Mouse (Mus musculus): ENCODE results near the gene Hist1h2bb. TPM values are rescaled to one million over a fixed set of nuclear protein-coding genes. Genes with fewer than 3 reads are reported as not detected.
A peak's percentile ranks its signal among the peaks of the same experiment; 100 is the strongest.
"Not testable (repeated sequence)": the region's sequence is repeated elsewhere in the genome, so short reads cannot be mapped to it uniquely, and the experiment has no call there.

The Hist1h2bb gene
- total and polyA plus RNA-seq, 3 experiments: 4.2 to 17.1 (median 17.1) TPM

GRCm38 (mm10) chr13:23764324-23765171 lies 18.0 kb downstream of the Hist1h2bb start:
- no peak for DNase-seq

- no peak for DNase-seq
Measured at GRCm38 (mm10) chr13:23765172-23765513, 18.6 kb downstream of the Hist1h2bb start.

- DNase-seq: peak; percentile 39
Measured at GRCm38 (mm10) chr13:23766772-23767171, 20.2 kb downstream of the Hist1h2bb start.

- DNase-seq: no peak
Measured at GRCm38 (mm10) chr13:23768834-23769397, 22.4 kb downstream of the Hist1h2bb start.

- DNase-seq: not testable (repeated sequence)
Measured at GRCm38 (mm10) chr13:23769613-23770012, 23.1 kb downstream of the Hist1h2bb start, which contains the start of gene Trim38. TSS of gene Trim38 (plus strand) at chr13:23769913.

GRCm38 (mm10) chr13:23772561-23773313 lies 26.2 kb downstream of the Hist1h2bb start:
- DNase-seq: peak; percentile 52

GRCm38 (mm10) chr13:23778339-23778738 lies 31.8 kb downstream of the Hist1h2bb start:
- DNase-seq: no peak

- no peak for DNase-seq
Measured at GRCm38 (mm10) chr13:23779025-23779424, 32.5 kb downstream of the Hist1h2bb start.

- DNase-seq: peak; percentile 41
Measured at GRCm38 (mm10) chr13:23792520-23792919, 46.0 kb downstream of the Hist1h2bb start.

Small RNA genes within 50 kb of the gene (microRNA-seq; reads per million reads assigned to microRNA genes)
- gene Gm44314: 0 reads per million in 2 experiments
- 0 reads per million in 2 experiments for gene Gm44484

Other genes with a start within 250 kb of the Hist1h2bb start
Only the 30 nearest of the 37 such genes appear.
- 1 to 10 TPM; 2.4 to 3.4 TPM for gene Hist1h1d, start 193.5 kb upstream of the Hist1h2bb start, total RNA-seq (2021)
- gene Hist1h1d, start 193.5 kb upstream of the Hist1h2bb start, polyA plus RNA-seq (2012; rRNA removed): not detected in 2 replicates
- 10 to 100 TPM; 41.4 to 51.2 TPM for gene Hist1h3e, start 184.4 kb upstream of the Hist1h2bb start, total RNA-seq (2021)
- gene Hist1h3e, start 184.4 kb upstream of the Hist1h2bb start, polyA plus RNA-seq (2012; rRNA removed): 12.8 and 14.0 TPM in 2 replicates
- 1 to 10 TPM; 2.7 to 4.9 TPM for gene Hist1h2ae, start 175.5 kb upstream of the Hist1h2bb start, total RNA-seq (2021)
- 0.90 and 3.7 TPM in 2 replicates for gene Hist1h2ae, start 175.5 kb upstream of the Hist1h2bb start, polyA plus RNA-seq (2012; rRNA removed)
- 10 to 100 TPM; 41.1 to 60.2 TPM for gene Hist1h2bg, start 175.3 kb upstream of the Hist1h2bb start, total RNA-seq (2021)
- 25.3 and 27.0 TPM in 2 replicates for gene Hist1h2bg, start 175.3 kb upstream of the Hist1h2bb start, polyA plus RNA-seq (2012; rRNA removed)
- gene Hist1h2bf, start 172.5 kb upstream of the Hist1h2bb start, total RNA-seq (2021): 10 to 100 TPM; 17.9 to 21.6 TPM
- gene Hist1h2bf, start 172.5 kb upstream of the Hist1h2bb start, polyA plus RNA-seq (2012; rRNA removed): 0.80 and 5.5 TPM in 2 replicates
- 1 to 10 TPM; 2.9 to 6.4 TPM for gene Hist1h2ad, start 172.4 kb upstream of the Hist1h2bb start, total RNA-seq (2021)
- 2.5 and 3.2 TPM in 2 replicates for gene Hist1h2ad, start 172.4 kb upstream of the Hist1h2bb start, polyA plus RNA-seq (2012; rRNA removed)
- gene Hist1h3d, start 171.0 kb upstream of the Hist1h2bb start, total RNA-seq (2021): 1 to 10 TPM; 3.7 to 6.5 TPM
- 3.7 TPM in 2 replicates for gene Hist1h3d, start 171.0 kb upstream of the Hist1h2bb start, polyA plus RNA-seq (2012; rRNA removed)
- gene Hist1h4d, start 165.1 kb upstream of the Hist1h2bb start, total RNA-seq (2021): 100 to 1,000 TPM; 118 to 129 TPM
- 2.6 and 2.7 TPM in 2 replicates for gene Hist1h4d, start 165.1 kb upstream of the Hist1h2bb start, polyA plus RNA-seq (2012; rRNA removed)
- 10 to 100 TPM; 11.3 to 14.8 TPM for gene Hist1h2be, start 125.6 kb upstream of the Hist1h2bb start, total RNA-seq (2021)
- gene Hist1h2be, start 125.6 kb upstream of the Hist1h2bb start, polyA plus RNA-seq (2012; rRNA removed): 1.7 and 2.0 TPM in 2 replicates
- gene Hist1h1e, start 124.2 kb upstream of the Hist1h2bb start, total RNA-seq (2021): 10 to 100 TPM; 44.2 to 71.4 TPM
- gene Hist1h1e, start 124.2 kb upstream of the Hist1h2bb start, polyA plus RNA-seq (2012; rRNA removed): 1.0 and 1.2 TPM in 2 replicates
- 1 to 10 TPM; 2.0 to 2.5 TPM for gene Hist1h2ac, start 62.8 kb upstream of the Hist1h2bb start, total RNA-seq (2021)
- gene Hist1h2ac, start 62.8 kb upstream of the Hist1h2bb start, polyA plus RNA-seq (2012; rRNA removed): 0.34 and 0.87 TPM in 2 replicates
- 100 to 1,000 TPM; 143 to 210 TPM for gene Hist1h2bc, start 62.5 kb upstream of the Hist1h2bb start, total RNA-seq (2021)
- 308 and 343 TPM in 2 replicates for gene Hist1h2bc, start 62.5 kb upstream of the Hist1h2bb start, polyA plus RNA-seq (2012; rRNA removed)
- gene Hist1h1t, start 50.9 kb upstream of the Hist1h2bb start, total RNA-seq (2021): not detected
- gene Hist1h1t, start 50.9 kb upstream of the Hist1h2bb start, polyA plus RNA-seq (2012; rRNA removed): not detected in 2 replicates
- gene Hist1h4c, start 48.3 kb upstream of the Hist1h2bb start, total RNA-seq (2021): 10 to 100 TPM; 70.2 to 84.7 TPM
- gene Hist1h4c, start 48.3 kb upstream of the Hist1h2bb start, polyA plus RNA-seq (2012; rRNA removed): 1.7 and 2.8 TPM in 2 replicates
- gene Hfe, start 35.9 kb upstream of the Hist1h2bb start, total RNA-seq (2021): 10 to 100 TPM; 22.3 to 33.0 TPM
- 27.9 and 30.3 TPM in 2 replicates for gene Hfe, start 35.9 kb upstream of the Hist1h2bb start, polyA plus RNA-seq (2012; rRNA removed)
- gene Hist1h1c, start 7.9 kb upstream of the Hist1h2bb start, total RNA-seq (2021): 100 to 1,000 TPM; 168 to 270 TPM
- 32.9 and 41.2 TPM in 2 replicates for gene Hist1h1c, start 7.9 kb upstream of the Hist1h2bb start, polyA plus RNA-seq (2012; rRNA removed)
- 10 to 100 TPM in 1 of 2 experiments, 1 to 10 TPM in 1; 4.6 to 14.7 TPM for gene Hist1h3c, start 1.1 kb upstream of the Hist1h2bb start, total RNA-seq (2021)
- gene Hist1h3c, start 1.1 kb upstream of the Hist1h2bb start, polyA plus RNA-seq (2012; rRNA removed): 4.9 and 6.7 TPM in 2 replicates
- 10 to 100 TPM; 25.7 to 26.0 TPM for gene Hist1h2ab, start 4.4 kb downstream of the Hist1h2bb start, total RNA-seq (2021)
- gene Hist1h2ab, start 4.4 kb downstream of the Hist1h2bb start, polyA plus RNA-seq (2012; rRNA removed): 1.6 and 4.1 TPM in 2 replicates
- gene Hist1h3b, start 5.5 kb downstream of the Hist1h2bb start, total RNA-seq (2021): 10 to 100 TPM; 25.0 to 32.1 TPM
- gene Hist1h3b, start 5.5 kb downstream of the Hist1h2bb start, polyA plus RNA-seq (2012; rRNA removed): 2.5 and 3.2 TPM in 2 replicates
- 10 to 100 TPM; 64.3 to 65.2 TPM for gene Hist1h4b, start 10.3 kb downstream of the Hist1h2bb start, total RNA-seq (2021)
- 2.4 and 3.9 TPM in 2 replicates for gene Hist1h4b, start 10.3 kb downstream of the Hist1h2bb start, polyA plus RNA-seq (2012; rRNA removed)
- gene Hist1h4a, start 14.5 kb downstream of the Hist1h2bb start, total RNA-seq (2021): 10 to 100 TPM; 21.1 to 26.3 TPM
- gene Hist1h4a, start 14.5 kb downstream of the Hist1h2bb start, polyA plus RNA-seq (2012; rRNA removed): 0.36 and 2.1 TPM in 2 replicates
- gene Hist1h3a, start 15.7 kb downstream of the Hist1h2bb start, total RNA-seq (2021): 10 to 100 TPM; 32.5 to 35.7 TPM
- 4.2 and 6.6 TPM in 2 replicates for gene Hist1h3a, start 15.7 kb downstream of the Hist1h2bb start, polyA plus RNA-seq (2012; rRNA removed)
- 10 to 100 TPM; 11.0 to 19.6 TPM for gene Hist1h1a, start 16.9 kb downstream of the Hist1h2bb start, total RNA-seq (2021)
- 0.21 and 0.25 TPM in 2 replicates for gene Hist1h1a, start 16.9 kb downstream of the Hist1h2bb start, polyA plus RNA-seq (2012; rRNA removed)
- gene Trim38, start 23.2 kb downstream of the Hist1h2bb start, total RNA-seq (2021): under 1 TPM in 1 of 2 experiments, not detected in 1; 0.43 TPM
- not detected in 2 replicates for gene Trim38, start 23.2 kb downstream of the Hist1h2bb start, polyA plus RNA-seq (2012; rRNA removed)
- gene Slc17a2, start 60.3 kb downstream of the Hist1h2bb start, total RNA-seq (2021): under 1 TPM in 1 of 2 experiments, not detected in 1; 0.20 TPM
- 0.07 TPM in 1 of 2 replicates, not detected in the other for gene Slc17a2, start 60.3 kb downstream of the Hist1h2bb start, polyA plus RNA-seq (2012; rRNA removed)
- 1 to 10 TPM in 1 of 2 experiments, under 1 TPM in 1; 0.35 to 1.6 TPM for gene Slc17a3, start 92.7 kb downstream of the Hist1h2bb start, total RNA-seq (2021)
- 0.20 TPM in 1 of 2 replicates, not detected in the other for gene Slc17a3, start 92.7 kb downstream of the Hist1h2bb start, polyA plus RNA-seq (2012; rRNA removed)
- gene Slc17a1, start 121.0 kb downstream of the Hist1h2bb start, total RNA-seq (2021): under 1 TPM in 1 of 2 experiments, not detected in 1; 0.24 TPM
- not detected in 2 replicates for gene Slc17a1, start 121.0 kb downstream of the Hist1h2bb start, polyA plus RNA-seq (2012; rRNA removed)
- gene Slc17a4, start 168.3 kb downstream of the Hist1h2bb start, total RNA-seq (2021): under 1 TPM; 0.14 to 0.43 TPM
- 0.08 and 0.15 TPM in 2 replicates for gene Slc17a4, start 168.3 kb downstream of the Hist1h2bb start, polyA plus RNA-seq (2012; rRNA removed)
- gene Hist1h2ba, start 187.4 kb downstream of the Hist1h2bb start, total RNA-seq (2021): not detected
- not detected in 2 replicates for gene Hist1h2ba, start 187.4 kb downstream of the Hist1h2bb start, polyA plus RNA-seq (2012; rRNA removed)
- gene Hist1h2aa, start 187.7 kb downstream of the Hist1h2bb start, total RNA-seq (2021): not detected
- gene Hist1h2aa, start 187.7 kb downstream of the Hist1h2bb start, polyA plus RNA-seq (2012; rRNA removed): not detected in 2 replicates

Data from adrenal gland, adult 2 months (tissue).